Mouse (Mus musculus) lung, postnatal 0 days (tissue): ENCODE measurements around the gene Cggbp1.

Experiments
- CTCF ChIP-seq: IDR thresholded peaks from 2 replicates; pipeline ENCODE4 v1.5.1; 2016; ENCODE audit warnings: antibody characterized with exemption, mild to moderate bottlenecking
- EP300 ChIP-seq: IDR thresholded peaks from 2 replicates; pipeline ENCODE4 v1.6.1; 2016; ENCODE audit warnings: antibody characterized with exemption, mild to moderate bottlenecking, control low read depth

- no peak for TF ChIP-seq CTCF
- TF ChIP-seq EP300 = no peak
Measured at GRCm38 (mm10) chr16:64880986-64881385, 29.2 kb downstream of the Cggbp1 start.
